7 mouse cellular contexts compared by ENCODE assay signal in the genomic region with DNA sequence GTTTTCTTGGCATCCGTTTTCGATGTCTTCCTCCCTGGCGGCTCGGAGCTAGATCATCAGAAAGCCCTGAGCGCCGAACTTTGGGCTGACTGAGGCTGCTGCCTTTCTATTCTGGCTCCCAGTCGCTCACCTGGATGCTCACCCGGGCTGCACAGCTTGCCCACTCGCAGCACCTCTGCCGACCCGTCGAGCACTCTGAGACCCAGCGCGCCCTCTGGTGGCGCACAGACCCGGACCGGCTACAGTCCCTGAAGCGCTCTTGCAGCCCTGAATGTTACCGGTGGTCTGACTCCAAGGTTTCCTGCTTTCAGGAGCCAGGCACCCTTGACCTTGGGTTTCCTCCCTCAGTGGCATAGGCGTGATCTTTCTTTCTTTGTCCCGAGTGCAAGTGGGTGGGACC. TPM values are rescaled to one million over a fixed set of nuclear protein-coding genes. Genes with fewer than 3 reads are reported as not detected.
DNase-seq lines count a peak whose midpoint lies in the region; ATAC-seq and TF ChIP-seq lines count a peak whose summit lies in the region.

No protein-coding gene starts in this region.

- H3K27me3 ChIP-seq in embryonic facial prominence, embryonic 15.5 days = peaks cover 23% of the 10 kb centered on the region
- no peaks in the 10 kb centered on the region for H3K27me3 ChIP-seq in heart, embryonic 14.5 days (ENCODE audit: control insufficient read depth, insufficient read depth, low read length)
- peaks cover 42% of the 10 kb centered on the region for H3K27me3 ChIP-seq in liver, embryonic 12.5 days (replicated peaks)
- H3K27me3 ChIP-seq in neural tube, embryonic 11.5 days (ENCODE audit: control insufficient read depth, insufficient read depth, low read length) = peaks cover 4% of the 10 kb centered on the region; the same call in 1 of the 2 replicates
- peaks cover 17% of the 10 kb centered on the region; the same call in 1 of the 2 replicates for H3K27me3 ChIP-seq in stomach, embryonic 15.5 days (replicated peaks)

- H3K9ac ChIP-seq in embryonic facial prominence, embryonic 15.5 days = no peak overlapping the region
- no peak overlapping the region for H3K9ac ChIP-seq in heart, embryonic 14.5 days (ENCODE audit: low read length)
- no peak overlapping the region for H3K9ac ChIP-seq in liver, embryonic 12.5 days
- no peak overlapping the region for H3K9ac ChIP-seq in neural tube, embryonic 11.5 days (ENCODE audit: low read length)
- no peak overlapping the region for H3K9ac ChIP-seq in stomach, embryonic 15.5 days

- WGBS in embryonic facial prominence, embryonic 15.5 days = 6% methylated on average over 21 of the region's 21 CpGs
- WGBS in heart, embryonic 14.5 days = 4% methylated on average over 21 of the region's 21 CpGs
- WGBS in liver, embryonic 12.5 days (ENCODE audit: insufficient replicate concordance) = 6% methylated on average over 21 of the region's 21 CpGs
- WGBS in neural tube, embryonic 11.5 days = 7% methylated on average over 21 of the region's 21 CpGs
- WGBS in stomach, embryonic 15.5 days = 4% methylated on average over 21 of the region's 21 CpGs

- ATAC-seq in embryonic facial prominence, embryonic 15.5 days (ENCODE audit: insufficient number of reproducible peaks, low FRiP score, low TSS enrichment, low read depth) = no peak
- ATAC-seq in heart, embryonic 14.5 days (ENCODE audit: insufficient number of reproducible peaks, insufficient read depth, low FRiP score, low read depth) = no peak
- no peak for ATAC-seq in liver, embryonic 12.5 days
- no peak for ATAC-seq in neural tube, embryonic 11.5 days (ENCODE audit: insufficient read depth, low FRiP score, low TSS enrichment)
- peak; percentile 60 for ATAC-seq in stomach, embryonic 15.5 days (ENCODE audit: insufficient read depth, low FRiP score, low read depth)

- no peak for TF ChIP-seq POLR2A in bone marrow macrophage, adult 2 months (IDR thresholded peaks at IDR 0.05; ENCODE audit: borderline replicate concordance, low read depth, low read length)

- no peak overlapping the region for H3K27ac ChIP-seq in bone marrow macrophage, adult 2 months (ENCODE audit: insufficient read depth, low read depth, low read length)
- H3K27ac ChIP-seq in embryonic facial prominence, embryonic 15.5 days (replicated peaks) = no peak overlapping the region
- H3K27ac ChIP-seq in heart, embryonic 14.5 days (replicated peaks in 1 of 2; ENCODE audit: control insufficient read depth in 1 of 2, insufficient read depth in 1 of 2, low read depth in 2 of 2, low read length in 2 of 2) = no peak overlapping the region
- no peak overlapping the region for H3K27ac ChIP-seq in liver, embryonic 12.5 days
- H3K27ac ChIP-seq in neural tube, embryonic 11.5 days (ENCODE audit: low read depth, low read length) = no peak overlapping the region
- H3K27ac ChIP-seq in stomach, embryonic 15.5 days = no peak overlapping the region

- peak; percentile 84 for TF ChIP-seq CTCF in bone marrow macrophage, adult 2 months (IDR thresholded peaks at IDR 0.05; ENCODE audit: low read depth, low read length)

- peak overlapping the region; percentile 44 for H3K4me3 ChIP-seq in bone marrow macrophage, adult 2 months (ENCODE audit: insufficient read depth, low read length)
- H3K4me3 ChIP-seq in embryonic facial prominence, embryonic 15.5 days (replicated peaks) = 0 out of 2 replicates have a peak overlapping the region, but pooled peaks have one; percentile 13
- H3K4me3 ChIP-seq in heart, embryonic 14.5 days (ENCODE audit: control insufficient read depth in 1 of 2, insufficient read depth in 1 of 2, low read depth in 1 of 2, low read length in 2 of 2) = peak overlapping the region in 1 of 2 experiments; percentile 14; a peak in 1 of 4 replicates
- no peak overlapping the region for H3K4me3 ChIP-seq in liver, embryonic 12.5 days
- no peak overlapping the region for H3K4me3 ChIP-seq in neural tube, embryonic 11.5 days (ENCODE audit: low read depth, low read length)
- 0 out of 2 replicates have a peak overlapping the region, but pooled peaks have one; percentile 14 for H3K4me3 ChIP-seq in stomach, embryonic 15.5 days (replicated peaks)

- H3K36me3 ChIP-seq in embryonic facial prominence, embryonic 15.5 days = no peaks in the 10 kb centered on the region
- no peaks in the 10 kb centered on the region for H3K36me3 ChIP-seq in heart, embryonic 14.5 days (ENCODE audit: control insufficient read depth, insufficient read depth, low read length)
- H3K36me3 ChIP-seq in liver, embryonic 12.5 days = no peaks in the 10 kb centered on the region
- no peaks in the 10 kb centered on the region for H3K36me3 ChIP-seq in neural tube, embryonic 11.5 days (ENCODE audit: control insufficient read depth, insufficient read depth, low read length)
- no peaks in the 10 kb centered on the region for H3K36me3 ChIP-seq in stomach, embryonic 15.5 days

- DNase-seq in kidney, postnatal 14 days = peak; percentile 86
- DNase-seq in neural tube, embryonic 11.5 days (ENCODE audit: low spot score) = peak; percentile 88

- H3K9me3 ChIP-seq in embryonic facial prominence, embryonic 15.5 days (replicated peaks) = no peaks in the 10 kb centered on the region
- no peaks in the 10 kb centered on the region for H3K9me3 ChIP-seq in heart, embryonic 14.5 days (ENCODE audit: control insufficient read depth, low read length)
- no peaks in the 10 kb centered on the region for H3K9me3 ChIP-seq in liver, embryonic 12.5 days (replicated peaks)
- no peaks in the 10 kb centered on the region for H3K9me3 ChIP-seq in neural tube, embryonic 11.5 days (ENCODE audit: control insufficient read depth, low read length)
- no peaks in the 10 kb centered on the region for H3K9me3 ChIP-seq in stomach, embryonic 15.5 days

- H3K4me2 ChIP-seq in embryonic facial prominence, embryonic 15.5 days (replicated peaks) = peak overlapping the region; percentile 40
- peak overlapping the region; percentile 54 for H3K4me2 ChIP-seq in heart, embryonic 14.5 days (ENCODE audit: low read length)
- H3K4me2 ChIP-seq in liver, embryonic 12.5 days = peak overlapping the region; percentile 35
- H3K4me2 ChIP-seq in neural tube, embryonic 11.5 days (ENCODE audit: low read depth) = peak overlapping the region; percentile 10; the same call in 1 of the 2 replicates
- peak overlapping the region; percentile 48 for H3K4me2 ChIP-seq in stomach, embryonic 15.5 days

- H3K4me1 ChIP-seq in bone marrow macrophage, adult 2 months (ENCODE audit: control insufficient read depth, insufficient read depth, low read length) = 0 out of 2 replicates have a peak, but pooled peaks cover 4% of the 10 kb centered on the region
- H3K4me1 ChIP-seq in embryonic facial prominence, embryonic 15.5 days = peaks cover 4% of the 10 kb centered on the region; the same call in 1 of the 2 replicates
- peaks cover 9 to 21% of the 10 kb centered on the region in 2 experiments; a peak in 3 of 4 replicates for H3K4me1 ChIP-seq in heart, embryonic 14.5 days (ENCODE audit: control insufficient read depth in 2 of 2, insufficient read depth in 2 of 2, low read length in 2 of 2)
- no peaks in the 10 kb centered on the region for H3K4me1 ChIP-seq in liver, embryonic 12.5 days
- H3K4me1 ChIP-seq in neural tube, embryonic 11.5 days (ENCODE audit: control insufficient read depth, insufficient read depth, low read length) = no peaks in the 10 kb centered on the region
- no peaks in the 10 kb centered on the region for H3K4me1 ChIP-seq in stomach, embryonic 15.5 days

RNA-seq across cellular contexts. Expression of gene Esrrb, which starts 41.8 kb away (rescaled TPM):
- polyA plus RNA-seq in bone marrow macrophage, adult 2 months (2012; ENCODE audit: insufficient read depth, insufficient read length, missing spikeins) = not detected in 2 replicates
- polyA plus RNA-seq in embryonic facial prominence, embryonic 15.5 days (2015; fragmentation: Nextera tagmentation; extraction: Ambion mirVana) = 0.34 and 0.44 TPM in 2 replicates
- polyA plus RNA-seq in heart, embryonic 14.5 days (2014; fragmentation: Nextera tagmentation; extraction: Ambion mirVana) = 1.9 and 2.5 TPM in 2 replicates
- 0.07 and 0.17 TPM in 2 replicates for polyA plus RNA-seq in liver, embryonic 12.5 days (2016; fragmentation: Nextera tagmentation; extraction: Ambion mirVana)
- 0.94 and 1.1 TPM in 2 replicates for polyA plus RNA-seq in neural tube, embryonic 11.5 days (2014; fragmentation: Nextera tagmentation; extraction: Ambion mirVana)
- 0.15 and 0.22 TPM in 2 replicates for polyA plus RNA-seq in stomach, embryonic 15.5 days (2015; fragmentation: Nextera tagmentation; extraction: Ambion mirVana)

Comparison
In these comparisons a context has a peak if more than half of its experiments do, and no peak if none do; other contexts are left out.
1. H3K4me3 ChIP-seq: peak in bone marrow macrophage, adult 2 months (single experiment), embryonic facial prominence, embryonic 15.5 days (single experiment) and stomach, embryonic 15.5 days (single experiment); none in liver, embryonic 12.5 days (single experiment) and neural tube, embryonic 11.5 days (single experiment).
2. Peak in every context shown above with its lines, with median percentiles within 50 percentile points of each other: H3K4me2 ChIP-seq.